8 mouse cellular contexts compared by ENCODE assay signal in the genomic region with DNA sequence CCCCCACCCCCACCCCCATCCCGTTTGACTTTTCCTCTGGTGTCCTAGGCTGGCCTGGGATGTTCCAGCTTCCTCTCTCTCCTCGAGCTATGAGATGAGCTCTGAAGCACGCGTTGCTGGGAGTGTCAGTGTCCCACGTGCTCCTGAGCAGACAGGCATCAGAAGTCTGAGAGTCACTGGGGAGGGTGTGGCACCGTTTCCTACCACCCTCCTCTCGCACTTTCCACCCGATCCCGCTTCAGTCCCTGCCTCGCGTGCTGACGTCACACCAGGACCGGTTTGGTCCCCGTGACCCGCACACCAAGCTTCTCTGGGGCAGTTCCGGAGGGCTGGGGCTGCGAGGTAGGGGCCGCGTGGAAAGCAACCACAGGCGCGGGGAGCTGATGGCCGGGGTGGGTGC. TPM values are rescaled to one million over a fixed set of nuclear protein-coding genes. Genes with fewer than 3 reads are reported as not detected.
DNase-seq lines count a peak whose midpoint lies in the region; ATAC-seq and TF ChIP-seq lines count a peak whose summit lies in the region.

No protein-coding gene starts in this region.

- H3K4me2 ChIP-seq in liver, embryonic 14.5 days (ENCODE audit: low read depth), result peak overlapping the region; percentile 50

- 1% methylated on average over 22 of the region's 22 CpGs for WGBS in liver, embryonic 14.5 days (ENCODE audit: insufficient replicate concordance)

- no peak overlapping the region for H3K27ac ChIP-seq in left cerebral cortex, adult 2 months
- H3K27ac ChIP-seq in liver, embryonic 14.5 days, result no peak overlapping the region

- no peak overlapping the region for H3K9ac ChIP-seq in liver, embryonic 14.5 days (replicated peaks)

- intact Hi-C loops in left cerebral cortex, adult 2 months (cut with DNase I), result no loop called here
- intact Hi-C loops in left cerebral cortex, postnatal 4 days (cut with DNase I), result no loop called here

- H3K4me1 ChIP-seq in liver, embryonic 14.5 days (replicated peaks; ENCODE audit: control insufficient read depth in 2 of 2, insufficient read depth in 2 of 2, low read length in 1 of 2), result no peaks in the 10 kb centered on the region

- H3K9me3 ChIP-seq in liver, embryonic 14.5 days (ENCODE audit: control insufficient read depth, low read length), result no peaks in the 10 kb centered on the region

- peak; percentile 44 to 47; a peak in 3 of 4 replicates for ATAC-seq in hematopoietic stem cell, adult 5-6 weeks (replicated peaks in 1 of 2; ENCODE audit: insufficient read depth in 1 of 2, low FRiP score in 2 of 2, low TSS enrichment in 1 of 2, low read depth in 1 of 2, poor library complexity in 2 of 2, severe bottlenecking in 2 of 2)
- no peak for ATAC-seq in liver, embryonic 14.5 days (ENCODE audit: insufficient read depth)
- ATAC-seq in monocyte, adult 5-6 weeks (replicated peaks; ENCODE audit: insufficient number of reproducible peaks, low FRiP score, low TSS enrichment, poor library complexity, severe bottlenecking), result peak; percentile 66

- no peaks in the 10 kb centered on the region for H3K36me3 ChIP-seq in liver, embryonic 14.5 days (replicated peaks; ENCODE audit: control insufficient read depth, insufficient read depth, low read depth)

- no peak for TF ChIP-seq CTCF in left cerebral cortex, adult 2 months (IDR thresholded peaks at IDR 0.05)
- TF ChIP-seq CTCF in liver, embryonic 14.5 days (IDR thresholded peaks at IDR 0.05; ENCODE audit: low read depth), result no peak

- DNase-seq in left cerebral cortex, adult 2 months (ENCODE audit: extremely low spot score in 1 of 2, low spot score in 2 of 2), result no peak
- no peak for DNase-seq in left cerebral cortex, postnatal 4 days
- peak; percentile 56 for DNase-seq in embryo, embryonic 10 days (ENCODE audit: low spot score)
- no peak for DNase-seq in liver, embryonic 14.5 days (ENCODE audit: low read depth in 3 of 3, low spot score in 3 of 3)
- no peak for DNase-seq in cerebellum, adult 9-10 months
- DNase-seq in frontal cortex, postnatal 10 days (ENCODE audit: low spot score in 2 of 2), result no peak

- H3K27me3 ChIP-seq in liver, embryonic 14.5 days (ENCODE audit: control insufficient read depth, insufficient read depth, low read length), result peaks cover 21% of the 10 kb centered on the region

- peak overlapping the region; percentile 35 for H3K4me3 ChIP-seq in left cerebral cortex, adult 2 months
- peak overlapping the region in 1 of 2 experiments; percentile 23; a peak in 2 of 4 replicates for H3K4me3 ChIP-seq in liver, embryonic 14.5 days (ENCODE audit: insufficient read depth in 1 of 2, low read depth in 2 of 2, low read length in 2 of 2)

- no peak for TF ChIP-seq EP300 in liver, embryonic 14.5 days (IDR thresholded peaks at IDR 0.05; ENCODE audit: low read depth)

RNA-seq across cellular contexts. Expression of a gene that starts 11.4 kb away (rescaled TPM):
- 10 to 100 TPM; 16.2 to 20.2 TPM for total RNA-seq in left cerebral cortex, adult 2 months (2021)
- total RNA-seq in left cerebral cortex, postnatal 4 days (2021), result 10 to 100 TPM; 19.3 to 26.0 TPM
- 0.74 and 0.94 TPM in 2 replicates for total RNA-seq in hematopoietic stem cell, adult 5-6 weeks (2017)
- polyA plus RNA-seq in liver, embryonic 14.5 days (2012; rRNA removed), result 0.60 and 0.65 TPM in 2 replicates
- 0.72 and 1.4 TPM in 2 replicates for polyA plus RNA-seq in liver, embryonic 14.5 days (2014; fragmentation: Nextera tagmentation; extraction: Ambion mirVana)
- 7.8 to 13.5 TPM (median 10.2 TPM) in 3 replicates for total RNA-seq in monocyte, adult 5-6 weeks (2017)

RNA-seq across cellular contexts. Expression of a gene that starts 30.5 kb away (rescaled TPM):
- 10 to 100 TPM; 19.8 to 21.3 TPM for total RNA-seq in left cerebral cortex, adult 2 months (2021)
- 10 to 100 TPM; 28.8 to 29.4 TPM for total RNA-seq in left cerebral cortex, postnatal 4 days (2021)
- 11.2 and 15.5 TPM in 2 replicates for total RNA-seq in hematopoietic stem cell, adult 5-6 weeks (2017)
- 5.1 and 5.8 TPM in 2 replicates for polyA plus RNA-seq in liver, embryonic 14.5 days (2012; rRNA removed)
- 4.5 and 5.2 TPM in 2 replicates for polyA plus RNA-seq in liver, embryonic 14.5 days (2014; fragmentation: Nextera tagmentation; extraction: Ambion mirVana)
- total RNA-seq in monocyte, adult 5-6 weeks (2017), result 3.9 to 13.9 TPM (median 6.1 TPM) in 3 replicates

RNA-seq across cellular contexts. Expression of a gene that starts 33.1 kb away (rescaled TPM):
- total RNA-seq in left cerebral cortex, adult 2 months (2021), result 10 to 100 TPM; 56.2 to 65.9 TPM
- total RNA-seq in left cerebral cortex, postnatal 4 days (2021), result 10 to 100 TPM; 70.1 to 75.6 TPM
- total RNA-seq in hematopoietic stem cell, adult 5-6 weeks (2017), result 25.0 and 34.4 TPM in 2 replicates
- polyA plus RNA-seq in liver, embryonic 14.5 days (2012; rRNA removed), result 3.8 and 4.6 TPM in 2 replicates
- polyA plus RNA-seq in liver, embryonic 14.5 days (2014; fragmentation: Nextera tagmentation; extraction: Ambion mirVana), result 3.2 and 3.4 TPM in 2 replicates
- 8.2 to 14.9 TPM (median 14.3 TPM) in 3 replicates for total RNA-seq in monocyte, adult 5-6 weeks (2017)
